Mouse (Mus musculus) liver (tissue): Measurements from ENCODE around the gene Ephx3.
"Not testable (repeated sequence)": the region's sequence is repeated elsewhere in the genome, so short reads cannot be mapped to it uniquely, and the experiment has no call there.

Experiments used
- DNase-seq: peaks from one replicate; pipeline ENCODE4 v3.0.0-alpha.2; 2020; ENCODE audit warnings: mixed read lengths

Ephx3 gene

DNA sequence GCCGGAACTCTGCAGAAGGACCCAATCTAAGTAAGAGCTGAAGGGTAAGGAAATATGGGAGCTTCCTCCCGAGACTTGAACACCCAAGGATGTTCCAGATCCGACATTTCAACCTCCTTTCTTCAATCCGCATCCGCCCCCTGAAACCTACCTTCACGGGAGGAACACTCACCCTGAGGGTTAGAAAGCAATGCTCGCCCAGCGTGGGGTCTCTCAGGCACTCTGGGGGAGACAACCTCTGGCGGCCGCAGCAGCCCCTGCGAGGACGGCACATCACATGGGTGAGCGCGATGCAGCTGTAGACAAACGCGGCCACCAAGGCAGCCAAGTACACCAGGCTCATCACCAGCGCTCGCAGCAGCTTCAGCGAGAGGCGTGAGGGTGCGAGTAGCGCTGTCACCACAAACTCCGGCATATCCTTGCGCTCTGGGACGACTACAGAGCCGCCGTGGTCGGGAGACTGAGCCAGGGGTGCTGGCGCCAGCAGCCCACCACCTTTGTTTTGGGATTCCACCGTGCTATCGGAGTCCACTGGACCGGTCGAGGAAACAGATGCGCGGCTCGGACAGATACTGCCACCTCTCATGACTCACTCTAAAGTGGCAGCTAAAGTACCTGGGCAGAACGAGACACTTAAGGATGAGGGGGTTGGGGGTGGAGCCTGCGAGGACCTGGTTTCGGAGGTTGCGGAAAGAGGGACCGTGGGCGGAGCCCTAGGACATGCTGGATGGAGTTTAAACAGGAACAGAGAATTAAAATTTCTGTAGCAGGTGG, at the start of gene Ephx3:
Ephx3 (minus strand) TSS at position 687 of the 774 bp plus-strand sequence.
- no peak for DNase-seq

DNA sequence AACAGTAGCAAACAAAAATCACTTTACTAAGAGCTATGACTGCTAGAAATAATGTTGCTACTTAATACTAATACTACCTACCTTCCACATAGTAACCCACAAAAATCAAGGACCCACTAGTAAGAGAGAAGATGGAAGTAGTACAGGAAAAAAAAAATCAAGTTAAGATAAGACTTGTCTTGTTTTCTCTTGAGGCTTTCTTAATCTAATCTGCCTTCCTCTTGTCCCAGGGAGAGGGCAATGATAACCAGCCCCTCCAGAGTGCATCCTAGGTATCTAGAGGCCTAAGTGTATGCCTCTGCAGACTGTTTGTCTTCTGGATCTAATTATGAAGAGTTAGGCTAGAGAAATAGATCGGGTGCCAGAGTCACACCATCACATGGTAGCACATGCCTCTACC, 49.2 kb upstream of the Ephx3 start:
- DNase-seq: no peak

DNA sequence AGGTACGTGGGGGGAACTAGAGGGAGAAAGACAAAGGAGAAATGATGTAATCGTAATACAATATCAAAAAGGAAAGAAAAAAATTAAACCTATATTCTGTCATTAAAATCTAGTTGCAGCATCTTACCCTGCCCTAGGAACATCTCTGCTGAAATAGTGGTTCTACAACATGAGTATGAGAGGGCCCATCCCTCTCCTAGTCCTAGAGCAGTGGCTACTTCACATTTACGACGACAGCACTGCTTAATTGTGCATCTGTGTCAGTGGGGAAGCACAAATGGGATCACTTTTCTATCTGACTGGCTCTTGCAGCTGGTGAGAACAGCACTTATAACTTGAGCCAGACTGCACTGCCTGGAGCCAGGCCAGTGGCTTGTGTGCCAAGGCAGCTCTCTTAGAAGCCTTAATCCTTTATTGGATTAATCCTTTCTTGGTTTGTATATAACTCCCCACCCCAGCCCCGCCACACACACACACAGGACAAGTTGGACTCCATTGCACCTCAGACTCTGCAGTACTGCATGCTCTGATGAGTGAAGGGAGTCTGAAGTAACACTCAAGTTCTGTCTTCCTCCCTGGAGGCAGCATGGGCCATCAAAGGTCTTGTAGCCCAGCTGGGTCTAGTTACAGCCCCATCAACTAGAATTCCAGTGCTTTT, 46.3 kb upstream of the Ephx3 start:
- DNase-seq: no peak

DNA sequence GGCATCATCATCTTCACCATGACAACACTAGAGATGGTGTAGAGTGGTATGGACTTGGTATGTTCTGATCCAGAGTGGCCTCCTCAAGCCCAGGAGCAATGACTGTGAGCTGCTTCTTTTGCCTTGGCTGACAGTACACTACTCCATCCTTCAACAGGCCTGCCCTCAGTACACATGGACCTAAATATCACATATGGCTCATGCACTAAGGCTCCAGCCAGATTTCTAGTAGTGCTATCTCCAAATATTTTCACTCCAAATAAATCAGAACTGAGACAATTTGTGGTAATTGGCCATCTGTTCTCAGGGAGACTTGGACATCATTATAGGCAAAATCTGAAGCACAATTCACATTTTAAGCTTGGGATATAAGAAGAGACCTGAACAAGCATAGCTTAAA, 43.8 kb upstream of the Ephx3 start:
- no peak for DNase-seq

DNA sequence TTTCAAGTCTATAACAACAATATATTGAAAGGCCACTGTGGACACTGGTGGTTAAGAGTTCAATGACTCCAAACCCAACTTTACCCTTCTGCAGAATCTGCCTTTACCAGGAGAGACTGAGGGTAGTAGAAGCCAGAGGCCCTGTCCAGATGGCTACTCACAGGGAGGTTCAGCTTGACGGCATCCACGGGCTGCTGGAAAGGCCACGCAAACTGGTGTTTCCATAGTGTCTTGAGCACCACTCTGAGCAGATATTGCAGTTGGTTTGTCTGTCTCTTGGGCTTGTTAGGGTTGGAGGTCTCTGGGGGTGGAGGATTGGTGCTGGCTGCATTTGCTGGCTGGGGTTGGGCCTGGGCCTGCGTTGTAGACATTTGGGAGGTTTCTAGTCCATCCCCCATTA, 39.9 kb upstream of the Ephx3 start:
- DNase-seq: no peak

DNA sequence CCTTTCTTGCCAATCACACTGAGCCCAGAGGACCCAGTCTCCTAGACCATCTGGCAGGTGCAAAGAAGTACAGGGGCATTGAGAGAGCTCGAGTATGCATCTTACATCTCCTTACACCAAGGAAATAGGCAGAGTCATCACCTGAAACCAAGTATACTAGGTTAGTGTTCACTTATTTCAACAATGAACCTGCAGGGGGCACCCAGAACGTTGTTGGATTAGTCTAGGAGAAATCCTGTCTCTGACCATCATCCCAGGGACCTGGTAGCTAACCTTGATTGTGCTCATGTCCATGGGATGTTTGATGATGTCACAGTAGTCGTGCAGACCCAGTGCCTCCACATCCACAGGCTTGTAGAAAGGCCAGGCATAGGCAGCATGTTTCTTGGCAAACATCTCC, 31.5 kb upstream of the Ephx3 start:
- no peak for DNase-seq

DNA sequence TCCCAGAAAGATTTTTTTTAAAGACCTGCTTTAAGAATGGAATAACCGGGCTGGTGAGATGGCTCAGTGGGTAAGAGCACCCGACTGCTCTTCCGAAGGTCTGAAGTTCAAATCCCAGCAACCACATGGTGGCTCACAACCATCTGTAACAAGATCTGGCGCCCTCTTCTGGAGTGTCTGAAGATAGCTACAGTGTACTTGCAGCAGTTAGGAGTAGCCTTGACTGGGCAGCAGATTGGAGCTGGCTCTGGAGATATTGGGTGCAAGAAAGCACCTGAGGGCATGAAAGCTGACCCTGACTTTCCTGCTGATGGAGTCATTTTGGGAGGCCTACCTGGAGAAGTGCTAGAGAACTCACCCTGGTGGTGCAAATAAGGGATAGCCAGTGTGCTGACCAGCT, 26.2 kb upstream of the Ephx3 start:
- DNase-seq: not testable (repeated sequence)

DNA sequence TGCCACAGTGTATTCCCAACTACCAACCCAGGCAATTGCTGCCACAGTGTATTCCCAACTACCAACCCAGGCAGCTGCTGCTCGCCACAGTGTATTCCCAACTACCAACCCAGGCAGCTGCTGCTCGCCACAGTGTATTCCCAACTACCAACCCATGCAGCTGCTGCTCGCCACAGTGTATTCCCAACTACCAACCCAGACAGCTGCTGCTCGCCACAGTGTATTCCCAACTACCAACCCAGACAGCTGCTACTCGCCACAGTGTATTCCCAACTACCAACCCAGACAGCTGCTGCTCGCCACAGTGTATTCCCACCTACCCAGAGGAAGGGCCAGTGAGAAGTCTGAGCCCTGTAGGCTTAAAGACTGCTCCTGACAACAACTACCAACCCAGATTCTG, 22.2 kb upstream of the Ephx3 start:
- DNase-seq: not testable (repeated sequence)

DNA sequence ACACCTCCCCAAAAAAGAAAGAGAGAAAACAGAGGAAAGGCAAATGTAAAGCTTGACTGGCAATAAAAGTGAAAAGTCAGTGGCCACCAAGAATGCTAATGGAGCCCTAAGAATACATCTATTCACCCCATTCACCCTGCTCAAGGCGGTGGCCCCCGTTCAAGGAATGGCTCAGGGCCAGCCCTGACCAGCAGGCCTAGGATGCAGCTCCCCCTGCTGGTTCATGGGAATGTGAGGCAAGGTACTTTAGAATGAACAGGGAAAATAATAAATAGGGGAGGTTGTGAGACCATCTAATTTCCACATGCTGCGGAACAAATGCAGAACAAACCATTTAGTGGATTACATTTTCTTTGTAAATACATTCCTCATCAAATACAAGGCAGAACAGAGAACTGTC, 20.4 kb upstream of the Ephx3 start:
- peak; percentile 54 for DNase-seq

DNA sequence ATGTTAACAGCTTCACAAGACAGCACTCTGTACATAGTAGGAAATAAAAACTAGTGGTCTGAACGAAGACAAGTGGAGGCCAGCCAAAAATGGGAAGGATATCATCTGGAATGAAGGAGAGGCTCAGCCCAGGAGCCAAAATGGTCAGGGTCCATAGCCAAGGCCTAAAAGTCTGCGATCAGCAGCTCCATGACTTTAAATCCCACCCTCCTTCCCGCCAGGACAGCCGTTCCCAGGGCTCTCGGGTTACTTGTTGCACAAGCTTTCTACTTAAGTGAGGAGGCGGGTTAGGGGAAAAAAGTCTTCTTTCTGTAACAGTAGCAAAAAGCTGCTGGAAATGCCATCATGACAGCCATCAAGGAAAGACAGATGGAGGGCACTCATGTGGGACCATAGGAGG, 19.8 kb upstream of the Ephx3 start:
- no peak for DNase-seq

DNA sequence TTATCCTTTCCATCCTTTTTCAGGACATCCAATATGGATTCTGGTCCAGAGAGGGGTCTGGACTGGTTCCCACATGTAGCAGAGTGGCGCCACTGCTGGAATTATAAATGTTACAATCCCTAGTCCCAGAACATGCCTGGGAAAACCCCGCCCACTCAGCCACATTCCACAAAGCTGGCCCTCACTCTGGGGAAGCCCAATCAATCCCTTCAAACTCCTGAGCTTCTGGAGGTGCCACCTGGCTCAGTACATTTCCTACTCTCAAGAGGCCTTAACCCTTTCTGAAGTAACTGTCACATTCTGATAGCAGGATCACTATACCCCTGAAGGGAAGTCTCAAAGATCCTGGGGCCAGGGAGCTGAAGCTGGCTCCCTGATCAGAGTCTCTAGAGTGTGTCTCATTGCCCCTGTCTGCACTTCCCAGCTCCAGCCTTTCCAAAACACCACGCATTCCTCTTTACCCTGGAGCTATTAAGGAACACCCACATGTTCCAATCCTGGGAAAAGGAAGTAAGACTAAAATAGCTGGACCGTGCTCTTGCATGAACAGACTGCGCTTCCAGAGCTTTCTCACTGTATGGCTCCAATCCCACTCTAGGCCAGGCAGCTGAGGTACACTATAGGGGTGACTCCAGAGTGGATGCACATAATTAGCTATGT, 18.4 kb upstream of the Ephx3 start:
- DNase-seq: no peak

DNA sequence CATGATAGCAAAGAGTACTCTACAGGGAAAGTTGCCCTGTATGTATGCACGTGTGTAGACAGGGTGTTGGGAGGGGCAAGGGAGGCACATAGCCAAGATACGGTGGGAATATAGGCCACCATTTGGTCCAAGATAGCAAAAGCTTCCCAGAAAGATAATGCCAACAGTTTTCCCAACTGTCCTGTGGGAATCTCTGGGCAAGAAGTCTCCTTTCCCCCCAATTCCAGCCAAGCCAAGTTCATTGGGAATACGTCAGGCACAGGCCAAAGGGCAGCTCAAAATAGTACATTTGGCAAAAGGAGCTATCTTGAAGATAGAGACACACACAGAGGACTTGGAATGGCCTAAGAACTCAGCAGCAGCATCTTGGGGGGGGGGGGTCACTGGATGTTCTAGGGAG, 16.0 kb upstream of the Ephx3 start:
- DNase-seq: no peak

DNA sequence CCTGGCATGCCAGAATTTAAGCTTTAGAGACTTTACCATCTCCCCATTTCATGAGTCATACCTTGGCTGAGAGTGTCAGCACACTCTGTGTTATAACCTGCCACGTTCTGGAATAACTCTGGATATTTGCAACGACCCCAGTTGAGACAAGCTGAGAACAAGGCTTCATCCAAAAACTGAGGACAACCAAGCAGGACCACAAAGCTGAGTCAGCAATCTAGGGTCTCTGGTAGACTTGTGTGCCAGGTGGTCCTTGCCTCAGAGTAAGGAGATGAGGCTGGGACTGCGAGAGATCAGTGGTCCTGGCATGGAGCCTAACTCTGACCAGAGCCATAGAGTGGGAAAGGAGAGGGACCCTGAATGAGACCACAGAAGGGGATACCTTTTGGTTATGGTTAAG, 13.6 kb upstream of the Ephx3 start:
- DNase-seq: no peak

DNA sequence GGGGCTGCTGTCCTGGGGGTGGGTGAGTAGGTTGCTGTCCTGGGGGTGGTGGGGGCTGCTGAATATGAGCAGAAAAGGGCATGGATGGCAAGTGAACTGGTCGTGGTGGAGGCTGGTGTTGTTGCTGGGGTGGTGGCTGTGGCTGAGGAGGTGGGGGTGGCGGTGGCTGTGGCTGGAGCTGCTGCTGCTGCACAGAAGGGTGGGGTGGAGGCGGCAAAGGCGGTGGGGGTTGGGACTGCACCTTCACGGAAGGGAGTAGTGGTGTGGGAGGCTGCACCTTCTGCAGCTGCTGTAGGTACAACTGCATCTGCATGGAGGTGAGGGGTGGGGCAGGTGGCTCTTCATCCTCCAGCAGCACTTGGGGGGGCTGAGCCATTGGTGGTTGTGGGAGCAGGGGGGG, 11.7 kb upstream of the Ephx3 start:
- no peak for DNase-seq

DNA sequence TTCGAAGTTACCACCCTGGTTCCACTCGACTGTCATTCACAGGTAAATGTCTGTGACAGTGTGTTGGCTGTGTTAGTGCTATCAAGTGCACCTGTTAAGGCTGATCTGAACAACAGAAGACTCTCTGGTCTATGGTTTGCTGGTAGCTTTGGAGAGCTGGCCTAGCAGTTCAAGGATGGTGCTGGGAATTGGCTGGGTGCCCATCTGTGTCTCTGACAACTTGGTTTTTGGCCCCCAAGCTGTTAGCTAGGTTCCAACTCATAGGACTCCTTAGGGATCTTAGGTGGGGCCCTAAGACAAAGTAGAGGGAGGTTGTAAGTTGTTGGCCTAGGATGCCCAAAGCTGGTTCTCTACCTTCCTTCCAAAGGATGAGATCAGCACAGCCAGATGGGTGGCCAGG, 10.4 kb upstream of the Ephx3 start:
- no peak for DNase-seq

DNA sequence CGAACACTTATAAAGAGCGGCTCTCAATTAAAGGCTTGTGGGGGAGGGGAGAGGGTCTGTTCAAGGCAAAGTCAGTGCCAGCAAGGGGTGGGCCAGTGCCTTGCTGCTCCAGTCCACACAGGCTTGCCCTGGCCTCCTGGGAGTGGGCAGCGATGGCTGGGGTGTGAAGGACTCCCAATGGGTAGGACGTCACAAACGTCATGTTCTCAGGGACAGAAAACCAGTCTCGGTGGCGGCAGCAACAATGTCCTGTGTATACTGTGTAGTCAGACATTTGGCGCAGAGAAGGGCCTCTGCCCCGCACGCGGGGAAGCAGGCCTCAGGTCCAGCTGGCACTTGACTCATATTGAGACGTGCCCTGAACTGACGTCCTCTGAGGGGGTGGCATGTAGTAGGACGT, 7.8 kb upstream of the Ephx3 start:
- no peak for DNase-seq

DNA sequence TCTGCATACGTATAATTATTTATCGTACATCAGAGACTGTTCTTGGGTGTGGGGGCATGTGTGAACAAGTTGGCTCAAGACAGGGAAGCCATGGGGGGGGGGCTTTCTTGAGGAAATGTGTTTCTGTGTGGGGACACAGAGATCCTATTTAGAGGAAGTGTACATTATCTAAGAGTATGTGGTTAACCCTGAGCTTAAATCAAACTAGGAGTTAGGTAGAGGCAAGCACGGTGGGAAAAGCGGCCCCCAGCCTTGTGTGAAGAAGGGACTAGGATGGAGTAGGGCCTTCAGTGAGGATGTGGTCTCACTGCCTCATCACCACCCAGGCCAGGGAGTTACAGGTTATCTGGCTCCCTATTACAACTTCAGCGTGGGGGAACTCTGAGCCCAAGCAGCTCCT, 6.4 kb upstream of the Ephx3 start:
- no peak for DNase-seq

DNA sequence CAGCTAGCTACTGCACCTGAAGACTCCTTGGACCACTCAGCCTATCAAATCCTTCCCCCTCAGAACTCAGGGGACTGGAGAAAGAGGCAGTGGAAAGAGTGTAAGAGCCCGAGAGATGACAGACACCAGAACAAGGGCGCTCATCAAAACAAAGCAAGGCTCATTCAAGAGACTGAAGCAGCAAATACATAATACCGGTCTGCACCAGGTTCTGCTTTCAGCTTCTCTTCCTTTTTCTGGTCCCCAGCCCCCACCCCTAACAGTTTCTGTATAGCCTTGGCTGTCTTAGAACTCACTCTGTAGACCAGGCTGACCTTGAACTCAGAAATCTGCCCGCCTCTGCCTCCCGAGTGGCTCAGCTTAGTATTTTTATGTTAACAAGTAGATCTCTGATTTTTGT, 3.7 kb upstream of the Ephx3 start:
- DNase-seq: no peak

DNA sequence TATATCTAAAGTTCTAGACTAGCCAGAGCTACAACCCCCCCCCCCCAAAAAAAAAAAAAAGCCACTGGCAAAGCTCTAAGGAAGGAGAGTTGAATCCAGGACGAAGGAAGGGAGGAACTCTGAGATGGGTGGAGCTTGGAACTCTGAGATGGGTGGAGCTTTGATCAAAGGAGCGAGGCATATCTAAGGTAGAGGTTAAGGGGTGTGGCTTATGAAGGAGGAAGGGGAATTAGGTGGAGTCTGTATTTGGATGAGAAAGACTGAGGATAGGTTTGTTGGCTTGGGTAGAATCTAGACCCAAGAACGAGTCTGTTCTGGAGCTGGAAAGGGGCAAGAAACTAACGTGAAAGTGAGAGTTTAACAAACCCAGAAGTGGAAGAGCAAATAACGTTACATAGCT, 501 bp upstream of the Ephx3 start:
- DNase-seq: no peak

DNA sequence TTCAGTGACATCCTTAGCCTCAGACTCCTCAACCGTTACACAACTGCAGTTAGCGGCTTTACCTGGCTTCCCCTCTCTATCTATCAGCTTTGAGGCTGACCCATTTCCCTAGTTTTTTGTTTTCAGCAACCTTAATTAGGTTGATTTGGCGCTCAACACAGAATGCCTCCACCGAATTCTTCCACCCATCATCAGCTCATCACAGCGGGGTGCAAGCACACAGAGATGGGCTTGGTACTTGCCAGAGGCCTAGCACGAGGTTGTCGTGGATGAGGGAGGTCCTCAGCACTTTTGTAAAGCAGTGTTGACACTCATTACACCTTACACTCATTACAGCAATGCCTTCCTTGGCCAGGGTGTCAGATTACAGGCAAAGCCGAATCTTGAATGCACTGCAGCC, 6.3 kb downstream of the Ephx3 start:
- no peak for DNase-seq

DNA sequence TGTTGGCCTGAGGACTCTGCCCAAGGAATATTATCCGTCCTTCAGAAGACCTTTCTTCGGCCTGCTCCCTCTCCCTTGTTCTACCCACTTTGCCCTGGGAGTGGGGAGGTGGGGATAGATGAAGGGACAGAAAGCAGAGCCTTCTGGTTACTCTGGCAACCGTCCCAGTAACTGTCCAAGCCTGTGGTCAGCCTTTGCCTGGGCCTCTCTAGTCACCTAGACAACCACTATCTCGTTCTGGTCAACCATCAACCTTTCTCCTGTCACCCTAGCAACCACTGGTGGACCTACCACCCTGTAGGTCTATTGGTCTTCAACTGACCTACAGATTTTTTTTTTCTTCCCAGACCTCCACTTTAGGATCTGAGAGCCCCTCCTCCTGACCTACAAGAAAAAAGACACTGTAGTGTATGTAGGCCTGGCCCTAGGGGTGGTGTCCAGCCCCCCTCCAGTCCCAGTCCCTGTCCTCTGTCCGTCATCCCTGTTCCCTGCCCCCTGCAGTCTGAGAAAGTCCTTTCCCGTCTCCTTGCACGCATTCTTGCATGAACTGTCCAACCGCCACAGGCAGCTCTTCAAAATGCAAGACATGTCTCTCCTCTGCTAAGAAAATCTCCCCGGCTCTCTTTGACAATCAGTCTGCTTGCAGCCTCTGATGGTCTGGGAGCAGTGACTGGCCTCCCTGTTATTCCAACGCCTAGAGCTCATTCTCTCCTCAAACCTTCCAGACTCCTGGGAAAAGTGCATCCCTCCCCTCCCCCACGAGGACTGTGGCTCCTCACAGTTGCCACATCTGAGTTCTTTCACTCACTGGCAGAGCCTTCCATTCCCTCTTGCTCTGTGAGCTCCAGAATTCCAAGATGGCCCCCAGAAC, 9.5 kb downstream of the Ephx3 start:
- no peak for DNase-seq

DNA sequence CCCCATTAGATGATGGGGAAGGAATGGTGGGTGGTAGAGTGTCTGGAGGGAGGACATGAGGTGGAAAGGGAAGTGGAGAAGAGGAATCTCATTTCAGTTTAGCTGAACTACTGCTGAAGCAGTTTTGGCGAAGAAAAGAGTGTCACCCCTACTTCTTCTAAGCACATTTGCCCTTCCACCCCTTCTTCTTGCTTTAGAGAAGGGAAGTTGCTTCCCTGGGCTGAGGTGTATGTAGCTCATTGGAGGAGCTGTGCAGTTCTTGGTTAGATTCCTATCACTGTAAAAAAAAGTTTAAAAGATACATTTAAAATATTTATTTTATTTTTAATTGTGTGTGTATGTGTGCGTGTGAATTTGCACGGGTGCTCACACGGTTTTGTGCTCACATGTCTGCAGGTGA, 12.4 kb downstream of the Ephx3 start:
- no peak for DNase-seq

DNA sequence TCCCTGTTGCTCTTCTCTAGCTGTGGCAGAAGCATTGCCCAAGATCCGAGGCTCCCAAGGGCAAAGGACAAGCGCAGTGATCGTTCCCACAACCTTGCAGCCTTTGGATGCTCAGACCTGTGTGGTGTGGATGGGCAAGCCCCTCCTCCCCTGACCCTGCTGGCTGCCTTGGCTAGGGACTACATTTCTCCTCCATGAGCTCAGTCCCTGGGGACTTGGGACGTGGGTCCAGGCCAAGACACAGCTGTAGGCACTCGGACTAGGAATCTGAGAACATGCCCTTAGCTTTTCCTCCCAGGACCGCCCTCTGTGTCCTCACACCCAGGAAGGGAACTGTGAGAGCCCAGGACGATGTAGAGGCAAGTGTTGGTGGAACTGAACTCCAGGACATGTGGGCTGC, 16.2 kb downstream of the Ephx3 start:
- DNase-seq: no peak
